Mouse (Mus musculus): ENCODE data around the gene Gm10974. TPM values are rescaled to one million over a fixed set of nuclear protein-coding genes. Genes with fewer than 3 reads are reported as not detected.

Gene Gm10974
- polyA plus RNA-seq, 2 experiments = not detected

DNA sequence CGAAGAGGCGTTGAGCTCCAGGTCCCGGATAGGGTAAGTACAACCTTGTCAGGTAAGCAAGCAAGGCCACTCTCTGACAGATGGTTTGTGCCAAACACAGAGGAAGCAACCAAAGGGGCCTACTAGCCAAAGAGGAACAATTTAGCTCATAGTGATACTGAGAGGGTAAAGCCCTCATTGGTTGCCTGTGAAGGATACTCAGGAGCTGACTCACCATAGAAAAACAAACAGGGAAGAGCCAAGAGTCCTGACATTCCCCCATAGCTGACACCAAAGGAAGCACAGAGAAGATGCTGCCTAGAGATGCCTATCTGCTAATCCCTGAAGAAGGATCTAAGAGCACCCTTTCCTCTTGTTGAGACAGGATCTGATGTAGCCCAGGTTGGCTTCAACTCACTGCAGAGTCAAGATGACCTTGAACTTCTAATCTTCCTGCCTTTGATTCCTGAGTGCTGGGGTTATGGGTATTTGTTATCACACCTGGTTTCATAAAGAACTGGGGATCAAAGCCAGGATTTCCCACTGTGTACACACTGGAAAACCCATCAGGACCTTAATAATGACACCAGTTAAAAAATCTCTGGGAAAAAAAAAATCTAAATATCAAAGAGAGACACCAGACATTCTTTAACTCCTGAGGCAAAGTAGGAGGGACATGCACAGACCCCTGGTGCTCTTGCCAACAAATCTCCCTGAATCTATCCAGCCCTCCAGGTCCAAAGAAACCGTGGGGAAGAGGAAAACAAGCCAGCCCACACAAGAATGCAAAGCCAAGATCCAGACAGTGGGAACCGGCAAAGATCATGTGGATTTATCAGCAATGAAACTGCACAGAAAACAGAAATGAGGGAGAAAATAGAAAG is 3.6 kb downstream of the Gm10974 start:
- Histone ChIP-seq H3K27ac (replicated peaks; ENCODE audit: low read depth, low read length) (0 out of 2 replicates have a peak overlapping the region, but pooled peaks have one; percentile 11), H3K4me1 (ENCODE audit: control insufficient read depth, insufficient read depth, low read length) (peaks cover 11% of the 10 kb centered on the region), H3K27me3 (ENCODE audit: control insufficient read depth, insufficient read depth, low read length) (no peaks in the 10 kb centered on the region), H3K4me2 (replicated peaks; ENCODE audit: low read depth, low read length, severe bottlenecking) (no peak overlapping the region), H3K4me3 (replicated peaks; ENCODE audit: low read length) (no peak overlapping the region), H3K9me3 (ENCODE audit: control insufficient read depth, low read length) (no peaks in the 10 kb centered on the region), H3K9ac (ENCODE audit: low read depth, low read length, severe bottlenecking) (no peak overlapping the region), H3K36me3 (ENCODE audit: control insufficient read depth, insufficient read depth, low read length) (no peaks in the 10 kb centered on the region)
- ATAC-seq (ENCODE audit: low FRiP score, low read depth) (no peak), DNase-seq (ENCODE audit: low spot score) (no peak)
- WGBS = 69% methylated on average over 5 of the region's 5 CpGs
- no peak for TF ChIP-seq POLR2A (IDR thresholded peaks at IDR 0.05; ENCODE audit: borderline replicate concordance, extremely low read depth, insufficient read depth, insufficient read length)

DNA sequence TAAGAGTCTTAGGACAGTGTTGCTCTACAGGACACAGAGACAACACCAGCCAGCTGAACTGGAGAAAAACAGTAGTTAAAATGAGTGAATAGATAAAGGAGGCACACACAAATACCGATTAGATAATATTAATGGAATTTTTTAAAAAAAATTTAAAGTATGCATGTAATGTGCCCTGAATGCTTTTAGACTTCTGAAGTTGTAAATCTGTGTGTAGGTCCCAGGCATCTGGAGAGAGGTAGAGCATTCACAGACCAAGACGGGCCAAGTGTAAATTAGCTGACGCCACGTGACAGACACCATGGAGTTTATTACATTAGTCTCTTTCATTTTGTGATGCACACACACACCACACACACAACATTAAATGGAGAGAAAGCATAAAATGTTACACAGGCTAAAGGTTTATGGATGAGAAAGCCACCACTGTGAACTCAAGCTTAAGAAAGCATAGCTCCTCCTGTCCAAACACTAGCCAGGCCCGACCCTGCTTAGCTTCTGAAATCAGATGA is 4.3 kb downstream of the Gm10974 start:
- no peak for TF ChIP-seq POLR2A (IDR thresholded peaks at IDR 0.05; ENCODE audit: borderline replicate concordance, extremely low read depth, insufficient read depth, insufficient read length)
- peak overlapping the region; percentile 38; the same call in 1 of the 2 replicates for H3K27ac ChIP-seq (replicated peaks; ENCODE audit: low read depth, low read length)

DNA sequence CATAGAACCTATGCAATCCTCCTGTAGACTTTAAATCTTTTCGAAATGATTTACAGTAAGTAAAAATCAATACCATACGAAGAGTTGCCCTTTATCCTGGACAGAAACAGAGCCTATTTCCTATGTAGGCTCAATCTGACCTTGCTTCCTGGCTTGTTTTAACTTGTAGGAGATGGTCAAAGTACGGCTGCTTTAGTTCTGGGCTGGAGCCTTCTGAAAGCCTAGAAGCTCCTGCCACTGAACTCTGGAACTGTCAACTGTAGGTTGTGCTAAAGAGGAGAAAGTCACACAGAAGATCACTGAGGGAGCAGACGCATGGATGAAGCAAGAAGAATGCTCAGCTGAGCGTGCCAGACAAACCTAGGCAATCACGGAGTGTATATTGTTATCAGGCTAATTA is 5.3 kb downstream of the Gm10974 start:
- Histone ChIP-seq H3K9ac (ENCODE audit: low read depth, low read length, severe bottlenecking) (no peak overlapping the region), H3K4me2 (replicated peaks; ENCODE audit: low read depth, low read length, severe bottlenecking) (no peak overlapping the region), H3K27me3 (ENCODE audit: control insufficient read depth, insufficient read depth, low read length) (no peaks in the 10 kb centered on the region), H3K27ac (replicated peaks; ENCODE audit: low read depth, low read length) (no peak overlapping the region), H3K36me3 (ENCODE audit: control insufficient read depth, insufficient read depth, low read length) (no peaks in the 10 kb centered on the region), H3K9me3 (ENCODE audit: control insufficient read depth, low read length) (no peaks in the 10 kb centered on the region), H3K4me1 (ENCODE audit: control insufficient read depth, insufficient read depth, low read length) (peaks cover 11% of the 10 kb centered on the region), H3K4me3 (replicated peaks; ENCODE audit: low read length) (no peak overlapping the region)
- 90% methylated on average over 6 of the region's 6 CpGs for WGBS
- DNase-seq (ENCODE audit: low spot score) (no peak), ATAC-seq (ENCODE audit: low FRiP score, low read depth) (no peak)
- no peak for TF ChIP-seq POLR2A (IDR thresholded peaks at IDR 0.05; ENCODE audit: borderline replicate concordance, extremely low read depth, insufficient read depth, insufficient read length)

More for the DNA sequence above, 4.3 kb downstream of the Gm10974 start:
- H3K4me1 ChIP-seq (ENCODE audit: control insufficient read depth, insufficient read depth, low read length) = peaks cover 11% of the 10 kb centered on the region
- ATAC-seq (ENCODE audit: low FRiP score, low read depth) (no peak), DNase-seq (ENCODE audit: low spot score) (no peak)
- no peak overlapping the region for H3K4me2 ChIP-seq (replicated peaks; ENCODE audit: low read depth, low read length, severe bottlenecking)
- WGBS = 39% methylated on average over 5 of the region's 5 CpGs
- no peaks in the 10 kb centered on the region for H3K27me3 ChIP-seq (ENCODE audit: control insufficient read depth, insufficient read depth, low read length)
- H3K9me3 ChIP-seq (ENCODE audit: control insufficient read depth, low read length) = no peaks in the 10 kb centered on the region
- H3K36me3 ChIP-seq (ENCODE audit: control insufficient read depth, insufficient read depth, low read length) = no peaks in the 10 kb centered on the region
- H3K9ac ChIP-seq (ENCODE audit: low read depth, low read length, severe bottlenecking) = no peak overlapping the region
- H3K4me3 ChIP-seq (replicated peaks; ENCODE audit: low read length) = no peak overlapping the region

DNA sequence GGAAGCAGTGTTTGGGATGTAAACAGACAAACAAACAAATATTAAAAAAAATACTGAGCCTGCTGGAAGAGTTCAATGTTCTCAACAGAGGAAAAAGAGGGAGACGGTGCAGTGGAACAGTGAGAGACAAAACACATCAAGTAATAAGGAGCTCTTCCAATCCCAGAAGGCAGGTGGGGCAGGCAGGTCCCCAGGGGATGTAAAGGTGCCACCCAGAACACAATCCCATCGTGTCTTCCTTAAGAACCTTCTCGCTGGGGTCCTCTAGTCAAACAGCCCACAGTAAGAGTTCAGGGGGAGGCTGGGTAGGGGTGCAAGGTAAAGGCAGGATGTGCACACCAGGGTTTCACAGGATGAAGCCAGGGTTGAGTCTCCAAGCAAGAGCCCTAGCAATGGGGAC is 7.7 kb downstream of the Gm10974 start:
- no peaks in the 10 kb centered on the region for H3K36me3 ChIP-seq (ENCODE audit: control insufficient read depth, insufficient read depth, low read length)
- ATAC-seq (ENCODE audit: low FRiP score, low read depth) = no peak
- H3K4me3 ChIP-seq (replicated peaks; ENCODE audit: low read length) = no peak overlapping the region
- H3K9ac ChIP-seq (ENCODE audit: low read depth, low read length, severe bottlenecking) = no peak overlapping the region
- no peak for DNase-seq (ENCODE audit: low spot score)
- peaks cover 11% of the 10 kb centered on the region for H3K4me1 ChIP-seq (ENCODE audit: control insufficient read depth, insufficient read depth, low read length)
- WGBS = 97% methylated on average over 3 of the region's 3 CpGs
- no peak for TF ChIP-seq POLR2A (IDR thresholded peaks at IDR 0.05; ENCODE audit: borderline replicate concordance, extremely low read depth, insufficient read depth, insufficient read length)
- no peaks in the 10 kb centered on the region for H3K27me3 ChIP-seq (ENCODE audit: control insufficient read depth, insufficient read depth, low read length)
- no peaks in the 10 kb centered on the region for H3K9me3 ChIP-seq (ENCODE audit: control insufficient read depth, low read length)
- no peak overlapping the region for H3K27ac ChIP-seq (replicated peaks; ENCODE audit: low read depth, low read length)
- no peak overlapping the region for H3K4me2 ChIP-seq (replicated peaks; ENCODE audit: low read depth, low read length, severe bottlenecking)

DNA sequence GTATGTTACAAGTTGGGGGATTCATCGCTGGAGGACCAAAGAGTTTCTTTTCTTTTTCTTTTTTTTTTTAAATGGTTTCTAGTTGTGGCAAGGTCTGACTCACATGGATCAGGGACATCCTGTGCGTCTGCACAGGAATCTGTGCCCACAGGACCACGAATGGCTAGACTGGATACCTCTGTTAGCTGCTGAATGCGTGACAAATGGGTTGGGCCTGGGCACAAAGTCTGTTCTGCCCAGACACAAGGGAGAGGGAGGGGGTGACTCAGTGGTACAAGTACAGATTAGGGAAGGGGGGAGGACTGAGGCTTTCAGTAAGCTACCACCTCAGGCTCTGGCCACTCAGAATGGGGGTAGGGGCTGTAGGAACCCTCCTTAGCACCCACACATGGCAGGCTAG is 10.0 kb downstream of the Gm10974 start:
- H3K9ac ChIP-seq (ENCODE audit: low read depth, low read length, severe bottlenecking) = no peak overlapping the region
- DNase-seq (ENCODE audit: low spot score) (no peak), ATAC-seq (ENCODE audit: low FRiP score, low read depth) (no peak)
- H3K4me3 ChIP-seq (replicated peaks; ENCODE audit: low read length) = no peak overlapping the region
- no peaks in the 10 kb centered on the region for H3K36me3 ChIP-seq (ENCODE audit: control insufficient read depth, insufficient read depth, low read length)
- no peaks in the 10 kb centered on the region for H3K27me3 ChIP-seq (ENCODE audit: control insufficient read depth, insufficient read depth, low read length)
- no peak overlapping the region for H3K4me2 ChIP-seq (replicated peaks; ENCODE audit: low read depth, low read length, severe bottlenecking)
- H3K4me1 ChIP-seq (ENCODE audit: control insufficient read depth, insufficient read depth, low read length) = no peaks in the 10 kb centered on the region
- H3K9me3 ChIP-seq (ENCODE audit: control insufficient read depth, low read length) = no peaks in the 10 kb centered on the region
- TF ChIP-seq POLR2A (IDR thresholded peaks at IDR 0.05; ENCODE audit: borderline replicate concordance, extremely low read depth, insufficient read depth, insufficient read length) = no peak
- 89% methylated on average over 4 of the region's 4 CpGs for WGBS
- no peak overlapping the region for H3K27ac ChIP-seq (replicated peaks; ENCODE audit: low read depth, low read length)

All from limb, embryonic 14.5 days (tissue).